Mouse (Mus musculus) spleen, adult 2 months (tissue): ENCODE measurements around the gene Ddx3x. TPM values are rescaled to one million over a fixed set of nuclear protein-coding genes. Genes with fewer than 3 reads are reported as not detected.
A peak's percentile ranks its signal among the peaks of the same experiment; 100 is the strongest.

Experiments
- DNase-seq, 2 experiments: peaks; one replicate each; pipeline versions ENCODE4 v3.0.0 to v3.0.0-alpha.2; 2012 to 2021; ENCODE audit warnings: low spot score in 2 of 2, low read depth in 1 of 2
- H3K27ac ChIP-seq: fragments of 200-500 bp; 2 replicates; pipeline ENCODE4 v1.5.1; 2012; ENCODE audit warnings: low read length, inconsistent platforms; ENCODE audit not compliant: insufficient read depth
- H3K27me3 ChIP-seq: fragments of 200-500 bp; 2 replicates; pipeline ENCODE4 v1.6.1; 2012; ENCODE audit warnings: mild to moderate bottlenecking, moderate library complexity, low read length, inconsistent platforms; ENCODE audit not compliant: control insufficient read depth, insufficient read depth
- H3K36me3 ChIP-seq: fragments of 200-500 bp; 2 replicates; pipeline ENCODE4 v1.6.1; 2012; ENCODE audit warnings: mild to moderate bottlenecking, low read length, inconsistent platforms; ENCODE audit not compliant: control insufficient read depth, insufficient read depth
- H3K4me1 ChIP-seq: fragments of 200-500 bp; 2 replicates; pipeline ENCODE4 v1.6.1; 2011; ENCODE audit warnings: inconsistent platforms; ENCODE audit not compliant: control insufficient read depth, insufficient read depth, insufficient read length
- H3K4me3 ChIP-seq: fragments of 200-500 bp; 2 replicates; pipeline ENCODE4 v1.5.1; 2011; ENCODE audit warnings: mild to moderate bottlenecking, inconsistent platforms; ENCODE audit not compliant: insufficient read depth, insufficient read length; ENCODE audit errors: extremely low read depth
- CTCF ChIP-seq: fragments of 200-500 bp; IDR thresholded peaks from 2 replicates; pipeline ENCODE4 v1.5.1; 2011; ENCODE audit warnings: mild to moderate bottlenecking, inconsistent platforms; ENCODE audit not compliant: insufficient read depth, insufficient read length, insufficient replicate concordance; ENCODE audit errors: extremely low read depth
- POLR2A ChIP-seq: fragments of 200-500 bp; IDR thresholded peaks from 2 replicates; pipeline ENCODE4 v1.6.1; 2011; ENCODE audit warnings: low read depth, low read length, inconsistent platforms
- WGBS: fragments of 180-500 bp; shearing (Covaris S2); methylation state at CpG from one replicate; pipeline ENCODE4 v1.1.7; 2018; 5-methylcytosine and 5-hydroxymethylcytosine counted together
- polyA plus RNA-seq: library from polyadenylated mRNA; depleted of rRNA; stranded (reverse); fragments of >200 nt; gene quantifications from 2 replicates; pipeline ENCODE4 v1.2.3, GENCODE M21; 2012

Ddx3x gene
- polyA plus RNA-seq, 1 experiment = 12.1 TPM

DNA sequence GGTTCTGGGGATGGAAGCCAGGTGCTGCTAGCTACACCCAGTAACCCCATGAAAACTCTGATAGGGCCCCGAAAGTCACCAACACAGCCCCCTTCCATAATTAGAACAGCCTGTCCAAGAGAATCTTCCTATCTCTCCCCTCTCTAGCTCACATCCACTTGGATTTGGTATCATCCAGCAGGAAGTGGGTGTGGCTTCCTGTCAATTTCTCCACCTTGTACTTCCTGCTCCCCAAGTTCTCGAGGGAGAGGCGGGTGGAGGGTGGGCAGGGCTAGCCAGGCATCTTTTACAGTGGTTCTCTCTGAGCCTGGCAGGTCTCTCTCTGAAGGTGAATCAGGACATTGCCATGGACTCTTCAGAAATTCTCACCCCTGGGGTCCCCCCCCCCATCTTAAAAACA is 35.7 kb upstream of the Ddx3x start:
- no peaks in the 10 kb centered on the region for H3K27me3 ChIP-seq
- 46% methylated on average over 3 of the region's 3 CpGs for WGBS
- no peaks in the 10 kb centered on the region for H3K36me3 ChIP-seq
- no peak for DNase-seq
- TF ChIP-seq CTCF = no peak
- no peak for TF ChIP-seq POLR2A
- no peak overlapping the region for H3K4me3 ChIP-seq
- H3K4me1 ChIP-seq = peaks cover 4% of the 10 kb centered on the region; the same call in 1 of the 2 replicates
- H3K27ac ChIP-seq = no peak overlapping the region

DNA sequence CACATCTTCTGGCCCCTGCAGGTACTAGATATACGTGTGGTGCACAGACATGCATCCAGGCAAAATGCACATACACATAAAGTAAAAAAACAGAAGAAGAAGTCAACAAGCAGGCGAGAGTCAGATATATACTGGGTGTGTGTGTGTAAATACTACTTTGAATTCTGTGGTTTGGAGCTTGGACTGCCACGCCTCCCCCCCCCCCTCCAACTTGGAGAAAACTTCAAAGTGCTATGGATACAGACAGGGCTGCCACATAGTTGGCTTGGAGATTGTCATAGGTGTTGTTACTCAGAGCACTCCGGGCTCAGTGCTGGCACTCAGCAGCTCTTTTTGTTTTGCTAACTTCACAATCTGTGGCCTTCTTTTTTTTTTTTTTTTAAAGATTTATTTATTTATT is 29.1 kb upstream of the Ddx3x start:
- no peak for TF ChIP-seq POLR2A
- TF ChIP-seq CTCF = no peak
- H3K27ac ChIP-seq = no peak overlapping the region
- WGBS = 81% methylated on average over 4 of the region's 4 CpGs
- H3K36me3 ChIP-seq = no peaks in the 10 kb centered on the region
- no peaks in the 10 kb centered on the region for H3K4me1 ChIP-seq
- H3K27me3 ChIP-seq = no peaks in the 10 kb centered on the region
- DNase-seq = no peak
- no peak overlapping the region for H3K4me3 ChIP-seq

DNA sequence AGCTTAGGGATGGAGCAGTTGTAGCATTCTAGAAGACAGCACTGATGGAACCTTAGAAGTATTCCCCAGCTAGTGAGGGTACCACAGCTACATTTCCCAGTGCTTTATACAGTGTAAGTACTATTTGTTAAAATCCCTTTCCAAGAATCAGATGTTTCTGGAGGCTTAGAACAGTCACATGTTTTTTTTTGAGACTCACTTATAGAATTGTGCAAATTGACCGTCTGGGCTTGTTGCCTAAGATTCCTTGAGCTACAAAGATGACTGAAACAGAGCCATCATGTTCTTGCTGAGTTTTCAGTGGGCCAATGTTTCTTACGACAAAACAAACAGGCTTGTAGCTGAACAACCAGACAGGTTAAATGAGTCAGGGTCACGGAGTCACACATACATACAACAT is 26.5 kb upstream of the Ddx3x start:
- no peak for DNase-seq
- WGBS = 90% methylated on average over 3 of the region's 3 CpGs
- H3K27ac ChIP-seq = no peak overlapping the region
- TF ChIP-seq CTCF = no peak
- TF ChIP-seq POLR2A = no peak
- H3K4me3 ChIP-seq = no peak overlapping the region
- H3K27me3 ChIP-seq = no peaks in the 10 kb centered on the region
- no peaks in the 10 kb centered on the region for H3K4me1 ChIP-seq
- H3K36me3 ChIP-seq = no peaks in the 10 kb centered on the region

DNA sequence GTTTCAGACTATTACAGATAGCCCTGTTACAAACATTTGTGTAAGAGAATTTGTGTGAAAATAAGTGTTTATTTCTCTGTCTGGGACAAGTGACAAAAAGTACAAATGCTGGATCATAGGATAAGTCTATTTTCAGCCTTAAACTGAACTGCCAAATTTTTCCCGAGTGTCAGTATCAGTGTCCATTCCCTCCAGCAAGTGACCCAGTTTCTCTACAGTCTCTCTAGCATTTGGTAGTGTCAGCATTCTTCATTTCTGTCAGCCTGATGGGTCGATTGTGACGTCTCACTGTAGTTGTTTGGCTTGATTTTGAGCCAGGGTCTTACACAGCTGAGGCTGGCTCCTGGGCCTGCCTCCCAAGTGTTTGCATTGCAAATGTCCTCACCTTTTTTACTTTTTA is 17.4 kb upstream of the Ddx3x start:
- H3K4me3 ChIP-seq = no peak overlapping the region
- H3K36me3 ChIP-seq = no peaks in the 10 kb centered on the region
- 81% methylated on average over 3 of the region's 3 CpGs for WGBS
- H3K4me1 ChIP-seq = no peaks in the 10 kb centered on the region
- H3K27ac ChIP-seq = no peak overlapping the region
- H3K27me3 ChIP-seq = no peaks in the 10 kb centered on the region
- TF ChIP-seq POLR2A (no peak), CTCF (no peak)
- DNase-seq = no peak

DNA sequence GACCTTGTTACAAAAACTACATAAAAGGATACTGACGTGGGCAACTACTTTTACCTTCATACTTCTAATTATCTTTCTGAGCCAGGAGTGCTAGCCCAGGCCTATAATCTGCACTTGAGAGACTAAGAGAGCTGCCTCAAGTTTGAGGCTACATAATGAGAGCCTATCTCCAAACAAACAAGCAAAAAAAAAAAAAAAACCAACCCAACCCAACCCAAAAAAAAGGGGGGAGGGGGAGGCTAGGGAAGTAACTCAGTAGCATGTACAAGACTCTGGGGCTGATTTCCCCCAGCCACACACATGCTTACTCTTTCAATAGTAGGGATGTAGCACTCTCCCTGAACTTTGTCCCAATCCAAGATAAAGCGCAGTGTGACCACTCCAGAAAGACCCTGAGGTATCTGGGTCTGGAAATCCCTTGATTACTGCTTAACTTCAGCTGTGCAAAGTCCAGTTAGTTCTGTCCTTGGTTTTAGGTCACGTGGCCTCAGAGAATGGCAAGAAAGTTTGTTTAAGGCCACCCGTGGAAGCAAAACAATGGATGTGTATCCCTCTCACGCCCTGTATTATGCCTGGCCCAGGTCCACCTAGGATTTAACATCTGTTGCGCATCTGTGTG is 5.1 kb upstream of the Ddx3x start:
- no peak for DNase-seq
- Histone ChIP-seq H3K36me3 (no peaks in the 10 kb centered on the region), H3K27me3 (no peaks in the 10 kb centered on the region), H3K4me3 (no peak overlapping the region), H3K4me1 (no peaks in the 10 kb centered on the region), H3K27ac (no peak overlapping the region)
- WGBS = 82% methylated on average over 6 of the region's 6 CpGs
- TF ChIP-seq CTCF (no peak), POLR2A (no peak)

DNA sequence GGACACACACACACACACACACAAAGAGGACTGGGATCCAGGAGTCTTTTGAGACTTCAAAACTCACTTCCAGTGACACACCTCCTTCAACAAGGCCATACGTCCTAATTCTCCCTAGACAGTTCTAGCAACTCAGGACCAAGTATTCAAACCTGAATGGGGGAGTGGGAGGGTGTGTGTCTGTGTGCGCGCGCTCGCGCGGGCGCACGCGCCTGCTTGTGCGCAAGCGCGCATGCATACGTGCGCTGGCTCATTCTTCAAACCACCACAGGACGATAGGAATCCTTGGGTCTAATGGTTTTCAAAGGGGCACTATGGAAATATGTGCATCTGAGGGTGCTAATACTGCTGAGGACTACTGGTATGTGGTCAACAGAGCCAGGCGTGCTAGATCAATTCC is 1.8 kb upstream of the Ddx3x start:
- Histone ChIP-seq H3K4me3 (no peak overlapping the region), H3K36me3 (no peaks in the 10 kb centered on the region), H3K27me3 (no peaks in the 10 kb centered on the region), H3K4me1 (no peaks in the 10 kb centered on the region), H3K27ac (no peak overlapping the region)
- no peak for DNase-seq
- TF ChIP-seq POLR2A = no peak
- no peak for TF ChIP-seq CTCF
- 93% methylated on average over 17 of the region's 17 CpGs for WGBS

DNA sequence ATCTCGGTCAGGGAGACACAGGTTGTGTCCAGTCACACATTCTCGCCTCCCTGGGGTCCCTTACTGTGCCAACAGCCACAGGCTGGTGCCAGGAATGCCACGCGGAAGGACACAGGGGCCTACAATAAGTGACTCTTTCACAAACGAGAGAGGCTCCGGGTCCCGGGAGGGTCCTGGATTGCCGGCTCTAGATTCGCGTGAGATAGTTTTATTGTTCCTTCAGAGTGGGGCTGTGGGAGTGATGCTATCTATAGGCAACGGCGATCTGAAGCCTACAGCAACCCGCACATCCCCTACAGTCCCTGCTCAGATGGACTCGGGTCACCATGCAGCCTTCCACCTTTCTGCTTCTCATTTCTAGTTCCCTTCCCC is 747 bp upstream of the Ddx3x start:
- Histone ChIP-seq H3K36me3 (no peaks in the 10 kb centered on the region; the same call in 1 of the 2 replicates), H3K27ac (peak overlapping the region; percentile 99), H3K4me3 (peak overlapping the region; percentile 91), H3K27me3 (no peaks in the 10 kb centered on the region), H3K4me1 (no peaks in the 10 kb centered on the region)
- 11% methylated on average over 14 of the region's 14 CpGs for WGBS
- TF ChIP-seq CTCF (no peak), POLR2A (no peak)
- peak in 1 of 2 experiments; percentile 3 for DNase-seq
